Mouse (Mus musculus) G1E-ER4 (cell line): ENCODE data around the gene Pald1. TPM values are rescaled to one million over a fixed set of nuclear protein-coding genes. Genes with fewer than 3 reads are reported as not detected.

Experiments used
- GATA1 ChIP-seq: IDR thresholded peaks from one replicate; pipeline ENCODE4 v1.8.0; 2012; ENCODE audit warnings: low read length, inconsistent platforms
- polyA plus RNA-seq: library from polyadenylated mRNA; stranded (reverse); fragments of >175 nt; gene quantifications from 2 replicates; pipeline ENCODE4 v1.2.3, GENCODE M21; 2012

Pald1 gene
- polyA plus RNA-seq: not detected in 2 replicates

DNA sequence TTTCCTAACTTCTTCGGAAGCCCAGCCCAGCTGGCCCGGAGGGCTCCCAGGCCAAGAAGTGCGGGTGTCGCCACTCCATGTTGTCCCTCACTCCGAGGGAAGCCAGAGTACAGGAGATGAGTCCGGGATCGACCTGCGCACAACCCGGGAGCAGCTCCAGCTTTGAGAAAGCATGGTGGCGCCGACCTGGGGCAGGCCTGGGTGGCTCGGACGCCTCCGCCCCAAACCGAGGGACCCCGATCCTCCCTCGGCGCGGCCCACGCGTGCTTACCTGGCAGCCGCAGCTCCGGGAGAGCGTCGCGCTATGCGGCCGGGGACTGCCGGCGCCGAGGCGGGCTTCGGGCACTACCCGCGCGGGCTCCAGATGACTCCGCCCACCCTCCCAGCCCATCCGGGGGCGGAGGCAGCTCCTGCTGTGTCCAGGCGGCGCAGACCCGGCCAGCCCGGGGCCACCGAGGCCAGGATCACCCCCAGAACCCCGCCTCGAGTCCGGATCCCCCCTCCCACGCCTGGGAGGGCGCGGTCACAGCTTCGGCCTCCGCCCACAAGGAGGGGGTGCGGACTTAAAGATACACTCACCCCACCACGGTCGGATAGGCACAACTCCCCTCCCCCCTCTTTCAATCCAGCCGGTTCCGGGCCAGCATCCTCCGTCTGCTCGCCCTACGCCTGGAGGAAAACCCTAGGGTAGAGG is at the start of gene Pald1:
TSS of gene Pald1 (minus strand) at position 510 of the 694 bp plus-strand sequence.
- no peak for TF ChIP-seq GATA1

DNA sequence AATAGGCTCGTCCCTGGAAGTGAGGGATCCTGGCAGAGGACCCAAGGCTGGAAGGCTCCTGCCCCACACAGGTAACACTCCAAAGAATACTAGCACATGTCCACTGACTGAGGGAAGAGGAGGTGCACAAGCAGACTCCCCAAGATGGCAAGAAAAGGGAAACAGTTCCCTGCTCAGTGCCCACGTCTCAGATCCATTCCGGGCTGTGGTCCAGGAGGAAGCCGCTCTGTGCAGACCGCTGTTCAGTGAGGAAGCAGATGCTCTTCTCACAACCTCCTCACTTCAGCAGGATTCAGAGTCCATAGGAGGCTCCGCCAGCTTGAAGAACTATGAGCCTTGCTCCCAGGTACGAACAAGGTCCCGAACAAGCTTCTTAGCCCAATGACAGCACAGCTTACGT is 48.0 kb upstream of the Pald1 start:
- no peak for TF ChIP-seq GATA1

DNA sequence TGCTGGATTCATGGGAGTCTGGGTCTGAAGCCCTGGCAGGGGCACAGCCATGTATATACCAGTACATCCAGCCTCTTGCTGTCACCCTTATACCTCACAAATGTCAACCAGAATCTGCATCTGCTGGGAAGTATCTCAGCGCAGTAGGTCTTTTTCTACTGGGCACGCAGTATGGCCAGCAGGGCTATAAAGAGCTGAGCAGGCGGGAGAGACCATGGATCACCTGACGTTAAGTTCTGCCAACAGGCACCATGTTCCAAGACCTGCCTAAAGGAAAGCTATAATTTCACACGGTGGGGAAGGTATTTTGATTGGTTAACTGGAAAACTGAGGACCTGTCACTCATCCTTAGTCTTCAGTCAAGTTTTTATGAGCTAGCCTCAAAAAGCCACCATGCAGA is 45.7 kb upstream of the Pald1 start:
- no peak for TF ChIP-seq GATA1

DNA sequence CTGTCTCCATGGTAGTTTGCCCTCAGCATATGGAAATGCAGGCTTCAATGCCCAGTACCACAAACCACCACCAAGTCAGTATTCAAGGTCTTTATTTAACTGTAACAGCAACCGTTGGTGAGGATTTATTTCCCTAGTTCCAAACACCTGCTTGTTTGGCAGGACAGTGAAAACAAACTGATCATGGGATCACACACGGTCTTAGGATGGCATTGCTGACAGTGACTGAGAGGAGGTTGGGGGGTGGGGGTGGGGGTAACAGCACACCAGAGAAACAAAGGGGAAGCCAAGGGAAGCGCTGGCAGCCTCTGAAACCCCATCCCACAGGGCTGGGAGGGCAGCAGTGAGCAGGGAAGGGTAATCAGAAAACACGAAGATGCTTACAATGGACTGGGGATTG is 45.1 kb upstream of the Pald1 start:
- TF ChIP-seq GATA1: no peak

DNA sequence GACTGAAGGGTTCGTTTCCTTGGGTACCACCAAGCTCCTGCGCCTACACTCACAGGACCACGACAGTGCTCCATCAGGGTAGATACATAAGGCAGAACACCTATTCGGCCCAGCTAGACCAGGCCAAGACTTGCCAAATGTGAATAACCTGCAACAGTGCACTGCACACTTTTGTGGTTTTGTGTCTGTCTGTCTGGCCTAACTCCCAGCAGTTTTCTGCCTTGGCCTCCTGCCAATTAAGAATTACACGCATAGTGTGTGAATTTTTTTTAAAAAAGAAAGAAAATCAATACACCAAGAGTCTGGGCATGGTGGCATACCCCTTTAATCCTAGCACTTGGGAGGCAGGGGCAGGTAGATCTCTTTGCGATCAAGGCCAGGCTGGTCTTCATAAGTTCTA is 44.6 kb upstream of the Pald1 start:
- no peak for TF ChIP-seq GATA1

DNA sequence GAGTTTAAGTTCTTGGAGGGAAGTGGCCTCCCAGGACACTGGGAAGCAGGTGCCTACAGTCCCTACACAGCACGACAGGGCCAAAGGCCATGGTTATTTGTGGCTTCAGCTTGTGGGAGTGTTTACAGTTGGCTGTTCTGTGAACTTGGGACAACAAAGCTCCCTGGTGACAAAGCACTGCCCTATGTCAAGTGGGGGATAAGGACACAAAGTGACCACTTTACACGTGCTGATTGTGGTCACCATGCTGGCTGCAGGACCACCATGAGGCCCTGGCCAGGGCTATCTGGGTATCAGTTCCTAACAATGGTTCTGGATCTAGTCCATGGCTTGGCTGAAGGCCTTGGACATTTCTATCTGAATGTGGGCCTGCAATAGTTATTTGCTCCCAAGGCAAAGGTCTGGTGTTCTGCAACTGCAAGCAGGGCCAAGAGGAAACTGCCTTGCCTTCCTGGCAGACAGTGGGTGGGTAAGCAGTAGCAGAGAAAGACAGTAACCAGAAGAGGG is 43.0 kb upstream of the Pald1 start:
- TF ChIP-seq GATA1: no peak

DNA sequence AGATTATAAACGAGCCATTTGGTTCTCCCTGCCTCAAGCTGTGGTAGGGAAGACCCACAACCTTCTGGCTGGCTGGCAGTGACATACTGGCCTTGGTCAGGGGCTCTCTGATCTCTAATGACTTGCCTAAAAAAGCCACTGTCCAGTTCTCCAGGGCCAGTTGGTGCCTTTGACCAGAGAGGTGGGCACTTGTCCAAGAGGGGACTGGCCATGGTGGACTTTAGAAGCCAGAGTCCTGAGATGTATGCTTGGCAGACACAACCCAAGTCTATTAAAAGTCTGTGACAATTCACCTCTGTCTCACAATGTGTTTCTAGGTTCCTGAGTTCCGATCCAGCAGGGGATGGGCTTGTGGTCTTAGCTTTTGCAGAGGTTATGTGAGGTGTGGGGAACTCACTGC is 41.7 kb upstream of the Pald1 start:
- no peak for TF ChIP-seq GATA1

DNA sequence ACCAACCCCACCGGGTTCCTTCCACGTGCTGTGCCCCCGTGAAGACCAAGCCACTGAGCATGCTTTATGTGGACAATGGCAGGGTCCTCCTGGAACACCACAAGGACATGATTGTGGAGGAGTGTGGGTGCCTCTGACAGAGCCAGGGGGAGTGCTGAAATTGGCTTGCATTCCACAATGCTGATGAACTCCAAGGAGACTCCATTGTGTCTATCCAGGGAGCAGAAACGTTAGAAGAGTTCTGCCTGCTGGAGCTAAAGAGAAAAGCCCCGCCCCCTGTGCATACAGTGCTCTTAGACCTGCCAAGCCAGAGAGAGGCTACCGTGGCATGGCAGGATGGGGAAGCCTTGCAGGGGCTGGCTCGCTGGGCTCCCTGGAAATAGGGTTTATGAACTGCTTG is 41.2 kb upstream of the Pald1 start:
- TF ChIP-seq GATA1: no peak

DNA sequence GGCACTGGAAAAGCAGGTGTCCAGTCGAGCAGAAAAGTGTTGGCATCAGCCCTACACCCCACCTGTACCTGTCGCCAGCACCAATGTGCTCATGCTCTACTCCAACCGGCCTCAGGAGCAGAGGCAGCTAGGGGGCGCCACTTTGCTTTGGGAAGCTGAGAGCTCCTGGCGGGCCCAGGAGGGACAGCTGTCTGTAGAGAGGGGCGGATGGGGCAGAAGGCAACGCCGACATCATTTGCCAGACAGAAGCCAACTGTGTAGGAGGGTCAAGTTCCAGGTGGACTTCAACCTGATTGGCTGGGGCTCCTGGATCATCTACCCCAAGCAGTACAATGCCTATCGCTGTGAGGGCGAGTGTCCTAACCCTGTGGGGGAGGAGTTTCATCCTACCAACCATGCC is 40.0 kb upstream of the Pald1 start:
- no peak for TF ChIP-seq GATA1

DNA sequence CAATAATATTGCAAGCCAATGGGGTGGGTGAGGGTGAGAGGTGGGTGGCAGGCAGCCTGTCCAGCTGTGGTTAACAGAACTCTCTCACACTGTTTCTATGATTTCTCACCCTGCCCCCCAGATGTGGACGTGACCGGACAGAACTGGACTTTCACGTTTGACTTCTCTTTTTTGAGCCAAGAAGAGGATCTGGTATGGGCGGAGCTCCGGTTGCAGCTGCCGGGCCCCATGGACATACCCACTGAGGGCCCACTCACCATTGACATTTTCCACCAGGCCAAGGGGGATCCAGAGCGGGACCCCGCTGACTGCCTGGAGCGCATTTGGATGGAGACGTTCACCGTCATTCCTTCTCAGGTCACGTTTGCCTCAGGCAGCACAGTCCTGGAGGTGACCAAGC is 39.5 kb upstream of the Pald1 start:
- no peak for TF ChIP-seq GATA1

DNA sequence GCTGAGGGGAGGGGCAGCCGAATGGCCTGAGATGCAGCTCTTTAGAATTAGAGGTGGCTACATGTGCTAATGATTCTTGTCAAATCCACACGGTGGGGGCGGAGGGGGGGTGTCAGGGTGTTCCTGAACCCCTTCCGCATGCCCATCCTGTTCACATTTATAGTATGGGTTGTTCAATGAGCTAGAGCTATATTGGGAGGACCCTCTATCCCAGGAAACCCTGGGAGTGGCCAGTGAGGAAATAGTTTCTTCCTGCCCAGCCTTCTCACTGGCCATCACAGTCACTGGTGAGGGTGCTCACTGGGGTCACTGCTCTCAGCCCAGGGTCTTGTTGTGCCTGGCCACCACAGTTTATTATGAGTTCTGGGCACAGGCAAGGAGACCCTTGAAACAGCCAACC is 36.7 kb upstream of the Pald1 start:
- TF ChIP-seq GATA1: no peak

DNA sequence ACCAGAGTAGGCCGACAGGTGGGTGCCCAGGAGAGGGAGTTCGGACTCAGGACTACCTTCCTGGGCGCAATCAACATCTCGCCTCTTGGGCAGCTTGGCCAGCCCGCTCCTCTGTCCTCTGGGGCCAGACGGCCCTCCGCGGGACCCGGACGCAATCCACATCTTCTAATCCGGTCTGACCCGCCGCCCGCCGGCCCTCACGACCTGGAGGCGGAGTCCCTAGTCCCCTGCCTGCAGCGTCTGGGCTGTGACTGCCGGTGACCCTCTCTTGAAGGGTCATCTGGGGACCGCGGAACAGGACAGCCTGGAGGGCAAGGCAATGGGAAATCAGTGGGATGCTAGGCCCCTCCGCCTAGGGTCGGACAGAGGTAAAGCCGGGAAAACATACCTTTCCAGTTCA is 35.8 kb upstream of the Pald1 start:
- no peak for TF ChIP-seq GATA1

DNA sequence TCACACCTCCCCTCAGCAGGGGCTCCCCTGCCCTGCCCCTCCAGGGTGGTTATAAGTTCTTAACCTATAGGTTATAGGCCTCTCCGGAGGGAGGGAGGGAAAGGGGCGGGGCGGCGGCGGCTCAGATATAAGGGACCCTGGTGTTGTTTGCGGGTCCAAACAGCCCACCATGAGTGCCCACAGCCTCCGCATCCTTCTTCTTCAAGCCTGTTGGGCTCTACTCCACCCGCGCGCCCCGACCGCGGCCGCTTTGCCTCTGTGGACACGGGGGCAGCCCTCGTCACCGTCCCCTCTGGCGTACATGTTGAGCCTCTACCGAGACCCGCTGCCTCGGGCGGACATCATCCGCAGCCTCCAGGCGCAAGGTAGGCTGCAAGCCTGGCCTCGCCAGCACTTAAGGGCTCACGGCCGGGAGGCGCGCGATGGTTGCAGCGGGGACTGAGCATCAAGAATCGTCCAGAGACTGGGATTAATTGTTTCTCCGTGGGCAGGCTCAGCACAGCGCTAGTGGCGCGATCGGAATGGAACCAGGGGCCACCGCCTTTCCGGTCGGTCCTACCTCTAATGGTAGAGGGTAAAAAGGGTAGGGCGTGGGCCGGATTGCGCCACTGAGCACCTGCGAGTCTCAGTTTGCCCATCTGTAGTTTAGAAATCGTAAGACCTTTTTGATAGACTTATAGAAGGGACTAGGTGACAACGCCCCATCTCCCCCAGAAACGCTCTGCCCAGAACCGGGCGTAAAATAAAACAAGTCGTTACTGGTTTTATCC is 35.0 kb upstream of the Pald1 start:
- no peak for TF ChIP-seq GATA1

DNA sequence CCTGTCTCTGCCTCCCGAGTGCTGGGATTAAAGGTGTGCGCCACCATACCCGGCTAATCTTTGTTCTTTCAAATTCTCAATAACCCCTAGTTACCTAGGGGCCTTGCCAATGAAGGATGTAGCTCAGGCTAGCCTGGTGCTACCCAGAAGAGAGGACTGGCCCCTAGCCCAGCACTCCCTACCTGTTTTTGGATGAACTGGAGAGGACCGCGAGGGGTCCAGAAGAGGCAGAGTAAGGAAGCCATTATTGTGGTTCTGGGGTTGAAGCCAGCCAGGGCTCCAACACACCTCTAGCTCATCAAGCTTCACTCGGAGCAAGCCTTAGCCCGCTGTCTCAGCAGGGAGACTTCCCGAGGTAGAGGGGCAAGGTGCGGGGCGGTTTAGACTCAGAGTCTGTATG is 34.3 kb upstream of the Pald1 start, which contains the start of gene Nodal:
TSS of gene Nodal (plus strand) at position 301 of the 400 bp plus-strand sequence.
- no peak for TF ChIP-seq GATA1

DNA sequence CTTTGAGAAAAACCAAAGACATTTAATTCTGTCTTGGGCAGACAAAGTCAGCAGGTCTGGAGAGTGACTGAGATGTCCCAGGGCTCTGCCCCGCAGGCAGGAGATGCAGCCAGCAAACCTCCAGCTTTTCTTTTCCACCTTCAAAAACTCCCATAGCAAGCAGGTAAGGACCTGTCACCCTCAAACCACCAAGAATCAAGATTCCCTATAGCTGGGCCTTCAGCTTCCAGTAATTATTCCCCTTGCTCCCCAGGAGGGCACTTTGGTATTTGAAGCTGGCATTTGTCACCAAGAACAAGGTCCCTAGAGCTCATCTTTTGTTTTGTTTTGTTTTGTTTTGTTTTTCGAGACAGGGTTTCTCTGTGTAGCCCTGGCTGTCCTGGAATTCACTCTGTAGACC is 33.7 kb upstream of the Pald1 start:
- no peak for TF ChIP-seq GATA1

DNA sequence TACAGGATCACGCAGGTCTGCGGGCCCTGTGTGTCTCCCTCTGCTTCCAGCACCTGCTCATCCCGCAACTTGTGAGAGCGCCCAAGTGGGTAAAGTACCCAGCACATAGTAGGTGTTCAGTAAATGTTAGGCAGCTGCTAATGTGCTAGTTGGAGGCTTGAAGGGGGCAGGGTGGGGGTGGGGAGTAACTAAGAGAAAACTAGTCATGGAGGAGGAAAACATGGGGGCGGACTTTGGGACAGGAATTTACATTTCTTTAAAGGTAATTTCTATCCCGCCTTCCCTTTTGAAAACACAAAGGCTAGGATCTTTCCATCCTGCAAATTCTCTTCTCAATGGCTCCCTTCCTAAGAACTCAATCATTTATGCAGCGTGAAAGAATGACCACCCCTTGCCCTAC is 33.2 kb upstream of the Pald1 start:
- no peak for TF ChIP-seq GATA1

DNA sequence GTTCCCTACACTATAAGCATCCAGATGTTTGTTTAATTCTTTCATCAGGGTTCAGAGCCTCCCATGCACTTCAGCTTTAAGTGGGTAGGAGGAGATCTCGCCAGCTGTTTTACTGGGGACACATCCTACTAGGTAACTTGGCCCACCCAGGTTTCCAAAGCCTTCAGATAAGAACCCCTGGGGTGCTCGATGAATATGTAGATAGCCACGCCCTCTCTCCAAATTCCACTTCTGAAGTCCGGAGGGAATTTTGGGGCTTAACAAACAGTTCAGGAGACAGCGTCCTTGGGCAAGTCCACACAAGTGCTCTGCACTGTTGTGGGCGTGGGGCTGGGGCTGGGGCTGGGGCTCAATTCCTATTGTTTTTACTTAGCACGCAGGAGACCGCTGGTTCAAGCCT is 32.6 kb upstream of the Pald1 start:
- no peak for TF ChIP-seq GATA1
